Mouse (Mus musculus): Measurements from ENCODE around the gene Tceal5. TPM values are rescaled to one million over a fixed set of nuclear protein-coding genes. Genes with fewer than 3 reads are reported as not detected.
A peak's percentile ranks its signal among the peaks of the same experiment; 100 is the strongest.

Gene Tceal5
- 1.1 and 1.6 TPM in 2 replicates for polyA plus RNA-seq (2014; fragmentation: Nextera tagmentation; extraction: Ambion mirVana)

DNA sequence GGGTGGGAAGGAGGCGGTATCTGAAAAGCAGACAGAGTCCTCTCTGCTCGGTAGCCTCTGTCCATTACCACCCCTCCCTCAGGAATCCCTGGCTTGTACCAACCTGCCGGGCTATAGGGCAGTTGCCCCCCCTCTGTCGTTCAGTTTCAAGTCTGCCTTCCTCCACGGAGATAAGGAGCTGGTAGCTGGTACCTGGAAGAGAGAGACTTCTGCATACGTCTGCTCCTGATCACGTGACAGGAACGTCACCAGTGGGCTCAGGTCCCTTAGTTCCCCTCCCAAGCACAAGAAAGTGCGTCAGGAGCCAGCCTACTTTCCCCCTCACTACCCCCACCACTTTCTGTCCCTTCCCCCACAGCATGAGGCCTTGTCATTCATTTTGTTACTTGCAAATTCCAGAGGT lies at the start of gene Tceal5:
Gene Tceal5, minus strand, starts transcription at position 213 of the 403 bp plus-strand sequence.
- Histone ChIP-seq H3K4me2 (peak within 1 kb of the TSS; percentile 59), H3K4me1 (ENCODE audit: insufficient read depth) (no peaks in the 10 kb centered on the region), H3K4me3 (ENCODE audit: low read depth, low read length) (peak within 1 kb of the TSS; percentile 36), H3K27ac (ENCODE audit: low read depth) (peak within 1 kb of the TSS; percentile 10; the same call in 1 of the 2 replicates), H3K36me3 (ENCODE audit: insufficient read depth) (no peaks in the 10 kb centered on the region), H3K27me3 (ENCODE audit: insufficient read depth, low read length) (no peaks in the 10 kb centered on the region), H3K9ac (peak within 1 kb of the TSS; percentile 23; the same call in 1 of the 2 replicates), H3K9me3 (ENCODE audit: low read depth, low read length) (no peaks in the 10 kb centered on the region)
- TF ChIP-seq CTCF (IDR thresholded peaks at IDR 0.05; ENCODE audit: low read depth), result no peak
- ATAC-seq (ENCODE audit: insufficient read depth) (peak; percentile 87), DNase-seq (peak; percentile 59)
- WGBS, result 11% methylated on average over 9 of the region's 9 CpGs

DNA sequence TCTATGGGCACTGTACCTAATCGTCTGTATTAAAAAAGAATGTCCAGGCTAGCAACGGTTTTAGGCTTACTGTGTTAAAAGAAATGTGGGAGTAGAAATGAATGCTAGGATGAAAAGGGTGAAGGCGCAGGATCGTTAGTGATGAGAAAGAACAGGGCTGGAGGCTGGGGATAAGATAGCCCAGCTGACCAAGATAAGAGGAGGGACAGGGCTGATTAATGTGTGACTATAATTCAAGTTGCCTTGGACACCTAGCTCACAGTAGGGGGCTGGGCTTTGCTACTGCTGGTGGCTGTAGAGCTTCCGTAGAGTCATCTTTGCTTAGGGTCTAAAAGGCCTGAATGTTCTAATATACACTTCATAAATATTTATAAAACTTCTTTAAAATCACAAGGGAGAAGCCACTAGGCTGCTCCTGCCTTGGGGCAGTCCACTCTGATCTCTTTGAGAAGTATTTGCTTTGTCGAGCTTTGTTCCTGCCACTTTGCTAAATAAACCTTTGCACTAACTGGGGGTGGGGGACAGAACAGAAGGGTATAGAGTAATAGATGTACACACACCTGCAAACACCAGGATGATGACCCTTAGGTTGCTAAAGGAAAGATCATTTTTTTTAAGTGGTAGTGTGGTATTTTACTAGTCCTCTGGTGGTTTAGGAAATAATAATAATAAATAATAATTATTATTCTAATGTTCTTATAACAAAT lies 48.5 kb upstream of the Tceal5 start:
- TF ChIP-seq CTCF (IDR thresholded peaks at IDR 0.05; ENCODE audit: low read depth), result no peak
- Histone ChIP-seq H3K9me3 (ENCODE audit: low read depth, low read length) (no peaks in the 10 kb centered on the region), H3K27ac (ENCODE audit: low read depth) (no peak overlapping the region), H3K36me3 (ENCODE audit: insufficient read depth) (0 out of 2 replicates have a peak, but pooled peaks cover 3% of the 10 kb centered on the region), H3K4me2 (no peak overlapping the region), H3K4me3 (ENCODE audit: low read depth, low read length) (no peak overlapping the region), H3K4me1 (ENCODE audit: insufficient read depth) (no peaks in the 10 kb centered on the region), H3K27me3 (ENCODE audit: insufficient read depth, low read length) (no peaks in the 10 kb centered on the region), H3K9ac (no peak overlapping the region)
- no peak for ATAC-seq (ENCODE audit: insufficient read depth)
- no peak for DNase-seq
- WGBS, result 33% methylated on average over 6 of the region's 6 CpGs

DNA sequence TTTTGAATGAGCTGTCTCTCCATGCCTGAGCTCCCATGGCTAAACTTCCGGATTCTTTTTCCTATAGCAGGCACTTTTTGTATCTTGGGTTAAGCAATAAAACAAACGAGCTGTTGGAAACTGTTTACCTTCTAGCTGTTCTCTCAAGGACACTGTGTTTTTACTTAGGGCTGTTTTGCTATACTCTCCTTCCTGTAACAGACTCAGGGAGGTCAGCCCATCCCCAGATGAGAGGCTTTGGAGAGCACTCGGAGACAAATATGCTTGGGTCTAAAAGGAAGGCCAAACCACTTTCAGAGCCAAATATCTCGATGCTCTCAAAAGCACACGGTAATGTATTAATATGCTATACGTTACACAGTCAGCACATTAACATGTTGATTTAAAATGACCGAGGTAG lies 46.0 kb upstream of the Tceal5 start:
- H3K27me3 ChIP-seq (ENCODE audit: insufficient read depth, low read length), result no peaks in the 10 kb centered on the region
- ATAC-seq (ENCODE audit: insufficient read depth) (no peak), DNase-seq (peak; percentile 9)
- H3K4me2 ChIP-seq, result no peak overlapping the region
- TF ChIP-seq CTCF (IDR thresholded peaks at IDR 0.05; ENCODE audit: low read depth), result no peak
- WGBS, result 33% methylated on average over 7 of the region's 7 CpGs
- H3K36me3 ChIP-seq (ENCODE audit: insufficient read depth), result 0 out of 2 replicates have a peak, but pooled peaks cover 5% of the 10 kb centered on the region
- H3K4me3 ChIP-seq (ENCODE audit: low read depth, low read length), result no peak overlapping the region
- H3K27ac ChIP-seq (ENCODE audit: low read depth), result no peak overlapping the region
- H3K9me3 ChIP-seq (ENCODE audit: low read depth, low read length), result no peaks in the 10 kb centered on the region
- no peak overlapping the region for H3K9ac ChIP-seq
- no peaks in the 10 kb centered on the region for H3K4me1 ChIP-seq (ENCODE audit: insufficient read depth)

DNA sequence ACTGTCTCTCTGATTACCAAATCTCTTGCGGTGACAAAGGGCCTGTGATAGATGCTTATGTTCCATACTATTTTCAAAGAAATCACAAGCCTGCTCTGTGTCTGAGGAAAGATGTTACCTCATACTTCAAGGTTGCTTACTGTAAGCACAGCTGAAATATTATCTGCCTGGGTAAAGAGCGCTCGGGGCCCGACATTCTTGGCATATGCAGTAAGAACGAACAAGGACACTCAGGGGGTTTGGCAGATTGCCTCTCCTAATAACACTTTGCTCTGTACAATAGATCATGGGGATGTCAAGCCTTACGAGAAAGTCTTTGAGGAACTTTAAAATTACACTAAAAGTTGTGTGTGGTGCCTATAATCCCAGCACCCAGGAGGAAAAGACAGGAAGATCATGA lies 45.1 kb upstream of the Tceal5 start:
- DNase-seq (peak; percentile 71), ATAC-seq (ENCODE audit: insufficient read depth) (peak; percentile 13; the same call in 1 of the 2 replicates)
- WGBS, result 27% methylated on average over 6 of the region's 6 CpGs
- no peak overlapping the region for H3K4me2 ChIP-seq
- no peaks in the 10 kb centered on the region for H3K27me3 ChIP-seq (ENCODE audit: insufficient read depth, low read length)
- no peaks in the 10 kb centered on the region for H3K4me1 ChIP-seq (ENCODE audit: insufficient read depth)
- no peak overlapping the region for H3K4me3 ChIP-seq (ENCODE audit: low read depth, low read length)
- H3K36me3 ChIP-seq (ENCODE audit: insufficient read depth), result 0 out of 2 replicates have a peak, but pooled peaks cover 5% of the 10 kb centered on the region
- TF ChIP-seq CTCF (IDR thresholded peaks at IDR 0.05; ENCODE audit: low read depth), result no peak
- H3K27ac ChIP-seq (ENCODE audit: low read depth), result no peak overlapping the region
- H3K9ac ChIP-seq, result no peak overlapping the region
- H3K9me3 ChIP-seq (ENCODE audit: low read depth, low read length), result no peaks in the 10 kb centered on the region

DNA sequence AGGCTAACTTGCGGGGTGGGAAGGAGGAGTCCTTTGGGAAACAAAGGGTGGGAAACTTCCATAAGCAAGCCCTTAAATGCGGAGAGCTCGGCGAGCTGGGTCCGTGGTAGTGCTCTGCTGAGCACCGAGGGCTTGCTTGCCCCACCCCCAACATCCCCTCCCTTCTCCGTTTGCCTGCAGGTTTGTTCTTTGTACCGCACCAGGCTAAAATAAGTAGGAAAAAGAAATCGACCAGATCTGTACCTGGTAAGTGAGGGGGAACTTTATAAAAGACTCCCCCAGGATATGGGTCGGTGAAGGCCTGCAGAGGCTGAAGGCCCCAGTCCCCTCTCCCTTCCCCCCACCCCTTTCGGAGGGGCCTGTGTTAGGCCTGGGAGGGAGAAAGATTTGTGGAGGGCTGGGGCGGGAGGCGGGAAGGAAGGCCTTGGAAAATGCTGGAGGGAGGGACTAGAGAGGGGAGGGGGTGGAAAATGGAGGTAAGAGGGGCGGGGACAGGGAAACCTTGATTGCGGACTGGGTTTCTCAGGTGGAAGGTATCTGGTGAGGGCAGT lies 41.9 kb upstream of the Tceal5 start:
- Histone ChIP-seq H3K9me3 (ENCODE audit: low read depth, low read length) (no peaks in the 10 kb centered on the region), H3K4me2 (peak overlapping the region; percentile 52), H3K27ac (ENCODE audit: low read depth) (peak overlapping the region; percentile 86), H3K4me1 (ENCODE audit: insufficient read depth) (no peaks in the 10 kb centered on the region), H3K4me3 (ENCODE audit: low read depth, low read length) (peak overlapping the region; percentile 60), H3K9ac (peak overlapping the region; percentile 71), H3K36me3 (ENCODE audit: insufficient read depth) (0 out of 2 replicates have a peak, but pooled peaks cover 5% of the 10 kb centered on the region), H3K27me3 (ENCODE audit: insufficient read depth, low read length) (no peaks in the 10 kb centered on the region)
- peak; percentile 71 for ATAC-seq (ENCODE audit: insufficient read depth)
- no peak for TF ChIP-seq CTCF (IDR thresholded peaks at IDR 0.05; ENCODE audit: low read depth)
- DNase-seq, result peak; percentile 38
- WGBS, result 12% methylated on average over 12 of the region's 15 CpGs

DNA sequence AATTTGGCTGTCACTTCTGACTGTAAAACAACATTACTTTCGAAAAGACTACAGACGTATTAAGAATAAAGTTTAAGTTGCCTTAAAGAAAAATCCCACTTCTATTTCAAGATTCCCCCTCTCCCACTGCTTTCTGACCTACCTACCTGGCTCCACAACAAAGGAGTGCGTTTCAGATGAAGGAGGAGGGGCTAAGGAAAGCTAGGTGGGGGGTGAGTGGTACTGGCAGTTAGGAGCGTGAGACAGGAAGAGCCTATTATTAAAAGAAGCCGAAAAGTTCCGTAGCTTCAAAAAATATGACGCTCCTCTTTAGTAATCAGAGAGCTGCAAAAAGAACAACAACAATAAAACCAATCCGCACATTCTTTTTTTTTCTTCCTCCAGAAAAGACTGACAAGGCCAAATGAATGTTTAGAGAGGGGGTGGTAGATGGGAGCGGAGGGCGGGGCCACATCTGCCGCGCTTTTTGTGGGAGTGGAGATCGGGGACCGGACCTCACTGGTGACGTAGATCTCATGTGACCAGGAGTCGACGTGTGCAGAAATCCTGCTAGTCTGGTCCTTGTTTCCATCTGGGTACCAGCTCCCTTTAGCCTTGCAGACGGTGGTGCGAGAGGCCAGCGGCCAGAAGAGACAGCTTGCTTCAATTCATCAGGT lies 41.0 kb upstream of the Tceal5 start, which contains the start of gene Tceal9:
Gene Tceal9, plus strand, starts transcription at position 506 of the 656 bp plus-strand sequence.
- H3K27me3 ChIP-seq (ENCODE audit: insufficient read depth, low read length), result no peaks in the 10 kb centered on the region
- H3K4me1 ChIP-seq (ENCODE audit: insufficient read depth), result no peaks in the 10 kb centered on the region
- WGBS, result 11% methylated on average over 20 of the region's 20 CpGs
- peak within 1 kb of the TSS; percentile 86 for H3K27ac ChIP-seq (ENCODE audit: low read depth)
- DNase-seq (peak; percentile 90), ATAC-seq (ENCODE audit: insufficient read depth) (peak; percentile 90)
- TF ChIP-seq CTCF (IDR thresholded peaks at IDR 0.05; ENCODE audit: low read depth), result no peak
- H3K9ac ChIP-seq, result peak within 1 kb of the TSS; percentile 71
- H3K9me3 ChIP-seq (ENCODE audit: low read depth, low read length), result no peaks in the 10 kb centered on the region
- H3K36me3 ChIP-seq (ENCODE audit: insufficient read depth), result 0 out of 2 replicates have a peak, but pooled peaks cover 5% of the 10 kb centered on the region
- H3K4me2 ChIP-seq, result peak within 1 kb of the TSS; percentile 52
- peak within 1 kb of the TSS; percentile 60 for H3K4me3 ChIP-seq (ENCODE audit: low read depth, low read length)

DNA sequence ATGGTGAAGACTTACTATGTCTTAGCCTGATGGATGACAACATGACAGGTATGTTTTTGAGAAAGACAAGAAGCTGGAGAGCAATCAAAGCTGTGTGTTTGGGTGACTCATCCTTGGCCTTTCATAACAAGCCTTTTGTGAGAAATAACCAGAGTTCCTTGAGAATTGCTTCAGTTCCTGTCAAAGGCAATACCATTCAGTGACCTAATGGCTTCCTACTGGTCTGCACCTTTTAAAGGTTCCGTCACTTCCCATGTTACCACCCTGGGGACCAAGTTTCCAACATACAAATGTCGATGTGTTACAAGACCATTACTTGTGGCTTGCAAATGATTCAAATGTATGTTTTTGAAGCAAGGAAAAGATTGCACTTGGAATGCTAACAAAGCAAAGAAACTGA lies 39.5 kb upstream of the Tceal5 start:
- Histone ChIP-seq H3K36me3 (ENCODE audit: insufficient read depth) (0 out of 2 replicates have a peak, but pooled peaks cover 5% of the 10 kb centered on the region), H3K27me3 (ENCODE audit: insufficient read depth, low read length) (no peaks in the 10 kb centered on the region), H3K9ac (no peak overlapping the region), H3K4me1 (ENCODE audit: insufficient read depth) (no peaks in the 10 kb centered on the region), H3K9me3 (ENCODE audit: low read depth, low read length) (no peaks in the 10 kb centered on the region), H3K4me2 (peak overlapping the region; percentile 52; the same call in 1 of the 2 replicates), H3K27ac (ENCODE audit: low read depth) (no peak overlapping the region), H3K4me3 (ENCODE audit: low read depth, low read length) (no peak overlapping the region)
- ATAC-seq (ENCODE audit: insufficient read depth) (no peak), DNase-seq (no peak)
- WGBS, result 82% methylated on average over 2 of the region's 2 CpGs
- no peak for TF ChIP-seq CTCF (IDR thresholded peaks at IDR 0.05; ENCODE audit: low read depth)

All from lung, embryonic 14.5 days (tissue).